Mouse (Mus musculus): ENCODE results near the gene Lrrc17. TPM values are rescaled to one million over a fixed set of nuclear protein-coding genes. Genes with fewer than 3 reads are reported as not detected.

Gene Lrrc17
- 51.3 and 61.0 TPM in 2 replicates for polyA plus RNA-seq (2016; fragmentation: Nextera tagmentation; extraction: Ambion mirVana)

GRCm38 (mm10) chr5:21543409-21544201 is at the start of gene Lrrc17:
Gene Lrrc17, plus strand, starts transcription at chr5:21543559.
- peak within 1 kb of the TSS; percentile 48 for H3K4me3 ChIP-seq (replicated peaks)
- peaks cover 10% of the 10 kb centered on the region for H3K36me3 ChIP-seq
- no peaks in the 10 kb centered on the region for H3K27me3 ChIP-seq
- ATAC-seq (ENCODE audit: insufficient number of reproducible peaks, insufficient read depth, low FRiP score, low TSS enrichment, low read depth), result peak; percentile 95
- peak within 1 kb of the TSS; percentile 95 for H3K27ac ChIP-seq
- whole genome bisulfite sequencing, result 15% methylated on average over 17 of the region's 17 CpGs
- peaks cover 5% of the 10 kb centered on the region; the same call in 1 of the 2 replicates for H3K9me3 ChIP-seq
- H3K9ac ChIP-seq (replicated peaks), result peak within 1 kb of the TSS; percentile 60
- peaks cover 30% of the 10 kb centered on the region for H3K4me1 ChIP-seq (replicated peaks)
- peak within 1 kb of the TSS; percentile 61 for H3K4me2 ChIP-seq

GRCm38 (mm10) chr5:21494781-21495180 is 48.6 kb upstream of the Lrrc17 start:
- Histone ChIP-seq H3K9ac (replicated peaks) (no peak overlapping the region), H3K4me3 (replicated peaks) (no peak overlapping the region), H3K9me3 (no peaks in the 10 kb centered on the region), H3K4me1 (replicated peaks) (peaks cover 31% of the 10 kb centered on the region), H3K27me3 (no peaks in the 10 kb centered on the region), H3K4me2 (no peak overlapping the region), H3K27ac (no peak overlapping the region), H3K36me3 (no peaks in the 10 kb centered on the region)
- WGBS, result 64% methylated on average over 3 of the region's 3 CpGs
- no peak for ATAC-seq (ENCODE audit: insufficient number of reproducible peaks, insufficient read depth, low FRiP score, low TSS enrichment, low read depth)

GRCm38 (mm10) chr5:21496321-21496720 is 47.0 kb upstream of the Lrrc17 start:
- peaks cover 25% of the 10 kb centered on the region for H3K4me1 ChIP-seq (replicated peaks)

GRCm38 (mm10) chr5:21496881-21497280 is 46.5 kb upstream of the Lrrc17 start:
- 34% methylated on average over 3 of the region's 3 CpGs for WGBS
- H3K9me3 ChIP-seq, result no peaks in the 10 kb centered on the region
- peak overlapping the region; percentile 72 for H3K27ac ChIP-seq
- no peak overlapping the region for H3K4me3 ChIP-seq (replicated peaks)
- peaks cover 26% of the 10 kb centered on the region for H3K4me1 ChIP-seq (replicated peaks)
- no peaks in the 10 kb centered on the region for H3K27me3 ChIP-seq
- H3K4me2 ChIP-seq, result no peak overlapping the region
- no peak for ATAC-seq (ENCODE audit: insufficient number of reproducible peaks, insufficient read depth, low FRiP score, low TSS enrichment, low read depth)
- H3K36me3 ChIP-seq, result no peaks in the 10 kb centered on the region
- no peak overlapping the region for H3K9ac ChIP-seq (replicated peaks)

More at GRCm38 (mm10) chr5:21496321-21496720, 47.0 kb upstream of the Lrrc17 start:
- WGBS, result 29% methylated on average over 6 of the region's 6 CpGs
- Histone ChIP-seq H3K4me2 (no peak overlapping the region), H3K9ac (replicated peaks) (no peak overlapping the region), H3K27ac (peak overlapping the region; percentile 72), H3K36me3 (no peaks in the 10 kb centered on the region), H3K27me3 (no peaks in the 10 kb centered on the region), H3K4me3 (replicated peaks) (no peak overlapping the region), H3K9me3 (no peaks in the 10 kb centered on the region)
- ATAC-seq (ENCODE audit: insufficient number of reproducible peaks, insufficient read depth, low FRiP score, low TSS enrichment, low read depth), result peak; percentile 56; the same call in 1 of the 2 replicates

GRCm38 (mm10) chr5:21498490-21498889 is 44.9 kb upstream of the Lrrc17 start:
- Histone ChIP-seq H3K4me1 (replicated peaks) (peaks cover 26% of the 10 kb centered on the region), H3K4me2 (no peak overlapping the region), H3K27me3 (no peaks in the 10 kb centered on the region), H3K4me3 (replicated peaks) (no peak overlapping the region), H3K27ac (no peak overlapping the region), H3K9ac (replicated peaks) (no peak overlapping the region), H3K9me3 (no peaks in the 10 kb centered on the region), H3K36me3 (no peaks in the 10 kb centered on the region)
- WGBS, result 91% methylated on average over 2 of the region's 2 CpGs
- ATAC-seq (ENCODE audit: insufficient number of reproducible peaks, insufficient read depth, low FRiP score, low TSS enrichment, low read depth), result no peak

GRCm38 (mm10) chr5:21498925-21499324 is 44.4 kb upstream of the Lrrc17 start:
- Histone ChIP-seq H3K9ac (replicated peaks) (no peak overlapping the region), H3K27me3 (no peaks in the 10 kb centered on the region), H3K27ac (no peak overlapping the region), H3K4me1 (replicated peaks) (peaks cover 26% of the 10 kb centered on the region), H3K4me2 (no peak overlapping the region), H3K36me3 (no peaks in the 10 kb centered on the region), H3K4me3 (replicated peaks) (no peak overlapping the region), H3K9me3 (no peaks in the 10 kb centered on the region)
- no peak for ATAC-seq (ENCODE audit: insufficient number of reproducible peaks, insufficient read depth, low FRiP score, low TSS enrichment, low read depth)
- 76% methylated on average over 11 of the region's 11 CpGs for WGBS

GRCm38 (mm10) chr5:21500133-21500532 is 43.2 kb upstream of the Lrrc17 start:
- Histone ChIP-seq H3K9ac (replicated peaks) (no peak overlapping the region), H3K36me3 (no peaks in the 10 kb centered on the region), H3K4me3 (replicated peaks) (no peak overlapping the region), H3K9me3 (no peaks in the 10 kb centered on the region), H3K4me1 (replicated peaks) (peaks cover 23% of the 10 kb centered on the region), H3K4me2 (no peak overlapping the region), H3K27me3 (no peaks in the 10 kb centered on the region), H3K27ac (no peak overlapping the region)
- WGBS, result 88% methylated on average over 10 of the region's 10 CpGs
- no peak for ATAC-seq (ENCODE audit: insufficient number of reproducible peaks, insufficient read depth, low FRiP score, low TSS enrichment, low read depth)

GRCm38 (mm10) chr5:21500941-21501340 is 42.4 kb upstream of the Lrrc17 start:
- 85% methylated on average over 2 of the region's 2 CpGs for WGBS
- 0 out of 2 replicates have a peak overlapping the region, but pooled peaks have one; percentile 41 for H3K27ac ChIP-seq
- H3K4me3 ChIP-seq (replicated peaks), result no peak overlapping the region
- no peak overlapping the region for H3K4me2 ChIP-seq
- H3K36me3 ChIP-seq, result no peaks in the 10 kb centered on the region
- no peak for ATAC-seq (ENCODE audit: insufficient number of reproducible peaks, insufficient read depth, low FRiP score, low TSS enrichment, low read depth)
- H3K4me1 ChIP-seq (replicated peaks), result peaks cover 18% of the 10 kb centered on the region
- H3K27me3 ChIP-seq, result no peaks in the 10 kb centered on the region
- no peaks in the 10 kb centered on the region for H3K9me3 ChIP-seq
- H3K9ac ChIP-seq (replicated peaks), result no peak overlapping the region

- Histone ChIP-seq H3K9me3 (no peaks in the 10 kb centered on the region), H3K4me3 (replicated peaks) (no peak overlapping the region), H3K36me3 (no peaks in the 10 kb centered on the region), H3K4me2 (no peak overlapping the region), H3K27ac (no peak overlapping the region), H3K27me3 (no peaks in the 10 kb centered on the region), H3K9ac (replicated peaks) (no peak overlapping the region), H3K4me1 (replicated peaks) (peaks cover 5% of the 10 kb centered on the region)
- 58% methylated on average over 13 of the region's 13 CpGs for WGBS
- ATAC-seq (ENCODE audit: insufficient number of reproducible peaks, insufficient read depth, low FRiP score, low TSS enrichment, low read depth), result no peak
These were observed 40.3 kb upstream of the Lrrc17 start for GRCm38 (mm10) chr5:21502936-21503610.

- H3K36me3 ChIP-seq, result no peaks in the 10 kb centered on the region
- H3K27ac ChIP-seq, result no peak overlapping the region
- no peak for ATAC-seq (ENCODE audit: insufficient number of reproducible peaks, insufficient read depth, low FRiP score, low TSS enrichment, low read depth)
- no peak overlapping the region for H3K9ac ChIP-seq (replicated peaks)
- no peak overlapping the region for H3K4me3 ChIP-seq (replicated peaks)
- 82% methylated on average over 8 of the region's 8 CpGs for WGBS
- no peak overlapping the region for H3K4me2 ChIP-seq
- peaks cover 5% of the 10 kb centered on the region for H3K4me1 ChIP-seq (replicated peaks)
- H3K9me3 ChIP-seq, result no peaks in the 10 kb centered on the region
- no peaks in the 10 kb centered on the region for H3K27me3 ChIP-seq
These were observed 38.2 kb upstream of the Lrrc17 start for GRCm38 (mm10) chr5:21505159-21505558.

GRCm38 (mm10) chr5:21506887-21507286 is 36.5 kb upstream of the Lrrc17 start:
- Histone ChIP-seq H3K9ac (replicated peaks) (no peak overlapping the region), H3K4me2 (no peak overlapping the region), H3K27ac (no peak overlapping the region), H3K4me1 (replicated peaks) (no peaks in the 10 kb centered on the region; the same call in 1 of the 2 replicates), H3K9me3 (no peaks in the 10 kb centered on the region), H3K4me3 (replicated peaks) (no peak overlapping the region), H3K27me3 (no peaks in the 10 kb centered on the region), H3K36me3 (no peaks in the 10 kb centered on the region)
- 14% methylated on average over 1 of the region's 1 CpGs for WGBS
- ATAC-seq (ENCODE audit: insufficient number of reproducible peaks, insufficient read depth, low FRiP score, low TSS enrichment, low read depth), result no peak

All from limb, embryonic 12.5 days (tissue).